Mouse (Mus musculus): ENCODE results near the gene Il1f6.
"Not testable (repeated sequence)": the region's sequence is repeated elsewhere in the genome, so short reads cannot be mapped to it uniquely, and the experiment has no call there.

The Il1f6 gene

DNA sequence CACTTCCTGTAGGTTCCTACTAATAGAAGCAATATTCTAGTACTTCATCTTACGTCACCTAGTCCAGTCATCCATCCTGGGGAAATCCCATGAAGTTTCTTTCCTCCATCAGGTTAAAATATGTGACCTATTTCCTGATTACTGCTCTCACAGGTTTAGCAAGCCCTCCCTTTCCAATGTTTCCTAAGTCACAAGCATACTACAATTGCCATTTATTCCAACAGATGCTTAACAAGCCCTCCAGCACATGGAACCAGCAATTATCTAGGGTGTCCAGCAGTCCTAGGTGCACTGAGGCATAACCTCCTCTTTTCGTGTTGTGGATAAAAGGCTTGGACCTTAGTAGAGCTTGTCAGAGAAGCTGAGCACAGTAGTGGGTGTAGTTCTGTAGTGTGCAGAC, at the start of gene Il1f6:
Il1f6 (plus strand) TSS at position 301 of the 400 bp plus-strand sequence.
- DNase-seq: no peak

DNA sequence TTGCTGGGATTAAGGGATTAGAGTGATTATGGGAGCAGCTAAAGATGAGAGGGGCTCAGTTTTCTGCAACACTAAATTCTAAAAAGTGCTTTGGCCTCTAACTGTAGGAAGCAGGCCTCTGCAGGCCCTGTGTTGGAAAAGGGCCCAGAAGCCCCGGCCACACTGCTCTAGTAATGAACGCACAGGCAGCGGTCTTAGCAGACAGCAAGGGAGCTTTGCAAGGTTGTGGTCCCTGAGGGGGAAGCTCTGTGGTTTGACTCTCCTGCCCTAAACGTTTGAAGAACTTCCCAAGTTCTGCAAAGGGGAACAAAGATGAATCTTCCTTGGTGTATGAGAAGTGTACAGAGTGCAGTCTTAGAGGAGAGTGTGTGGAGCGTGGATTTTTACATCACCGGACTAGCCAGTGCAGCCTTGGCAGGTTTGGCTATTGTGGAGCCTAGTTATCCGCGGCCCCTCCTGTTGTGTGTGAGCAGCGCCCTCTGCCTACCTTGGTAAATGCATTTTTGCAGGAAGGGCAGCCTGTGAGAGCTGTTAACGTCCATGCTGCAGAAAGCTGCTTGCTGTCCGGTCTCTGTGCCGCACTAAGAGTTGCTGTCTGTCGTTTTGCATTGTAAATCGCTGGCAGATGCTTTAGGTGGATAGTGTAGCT, 33.4 kb upstream of the Il1f6 start:
- not testable (repeated sequence) for DNase-seq

- DNase-seq: not testable (repeated sequence)
Observed at GRCm38 (mm10) chr2:24182423-24183147, 32.6 kb upstream of the Il1f6 start.

DNA sequence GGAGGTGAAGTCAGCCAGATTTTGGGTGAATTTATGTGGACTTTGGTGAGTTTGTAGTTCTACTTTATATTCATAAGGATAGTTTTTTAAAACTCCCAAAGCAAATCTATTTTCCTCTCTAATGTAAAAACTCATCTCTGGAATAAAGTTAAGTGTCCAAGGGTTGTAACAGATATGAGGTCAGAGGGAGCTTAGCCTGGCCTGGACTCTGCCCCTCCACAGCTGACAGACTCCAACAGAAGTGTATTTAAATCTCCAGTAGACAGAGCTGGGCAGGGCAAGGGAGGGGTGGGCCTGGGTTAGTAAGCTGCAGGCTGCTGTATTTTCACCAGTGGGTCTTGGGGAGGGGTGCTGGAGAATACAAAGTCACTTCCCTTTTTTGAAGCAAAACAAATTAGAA, 31.1 kb upstream of the Il1f6 start:
- DNase-seq: not testable (repeated sequence)

DNA sequence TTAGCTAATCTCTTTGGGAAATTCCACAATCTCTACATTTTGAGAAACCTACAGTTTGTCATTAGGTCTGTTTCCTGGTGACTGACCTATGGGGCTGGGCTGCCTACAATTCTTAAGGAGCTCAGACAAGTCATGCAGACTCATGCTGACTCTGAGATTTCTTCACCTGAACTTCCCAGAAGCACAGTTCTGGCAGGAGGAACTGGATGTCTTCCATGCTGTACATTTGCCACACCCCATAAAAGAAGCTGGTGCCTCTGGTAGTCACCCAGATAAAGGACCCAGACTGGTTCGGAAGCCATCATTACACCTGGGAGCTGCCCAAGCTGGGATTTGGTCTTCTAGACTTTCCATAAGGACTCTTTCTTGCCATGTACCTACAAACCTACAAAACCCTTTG, 29.0 kb upstream of the Il1f6 start, which contains the start of gene Il1f9:
Il1f9 (plus strand) TSS at position 301 of the 400 bp plus-strand sequence.
- DNase-seq: no peak

- DNase-seq: no peak
Observed at GRCm38 (mm10) chr2:24187585-24187984, 27.6 kb upstream of the Il1f6 start.

DNA sequence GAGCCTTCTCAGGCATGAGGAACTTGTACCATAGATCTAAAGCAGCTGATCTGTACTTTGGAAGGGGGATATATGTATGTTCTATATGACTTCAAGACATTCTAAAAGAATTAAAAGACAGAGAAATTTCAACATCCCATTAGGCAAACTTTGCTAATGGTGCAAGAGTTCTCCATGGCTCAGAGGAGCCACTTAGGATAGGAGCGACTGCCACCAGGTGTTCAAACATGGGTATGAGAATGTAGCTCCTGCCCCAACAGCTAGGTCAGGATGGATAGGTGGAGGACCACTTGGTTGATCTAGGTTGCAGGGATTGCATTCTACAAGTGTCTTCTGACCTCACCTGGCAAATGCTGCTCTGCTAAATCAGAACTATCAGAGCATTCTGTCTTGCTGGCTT, 27.0 kb upstream of the Il1f6 start:
- DNase-seq: no peak

DNA sequence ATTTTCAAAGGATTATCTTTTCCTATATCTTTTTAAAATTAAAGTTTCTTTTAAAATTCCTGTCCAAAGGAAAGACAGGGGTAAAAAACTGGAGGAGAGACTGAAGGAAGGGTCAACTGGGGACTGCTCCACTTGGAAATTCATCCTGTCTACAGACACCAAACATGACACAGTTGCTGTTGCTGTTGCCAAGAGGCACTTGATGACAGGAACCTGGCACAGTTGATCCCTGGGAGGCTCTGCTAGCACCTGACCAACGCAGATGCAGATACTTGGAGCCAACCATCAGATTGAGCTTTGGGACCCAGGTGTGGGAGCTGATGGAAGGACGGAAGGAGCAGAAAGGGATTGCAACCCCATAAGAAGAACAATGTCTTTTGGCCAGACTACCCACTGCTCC, 12.0 kb downstream of the Il1f6 start:
- no peak for DNase-seq

DNA sequence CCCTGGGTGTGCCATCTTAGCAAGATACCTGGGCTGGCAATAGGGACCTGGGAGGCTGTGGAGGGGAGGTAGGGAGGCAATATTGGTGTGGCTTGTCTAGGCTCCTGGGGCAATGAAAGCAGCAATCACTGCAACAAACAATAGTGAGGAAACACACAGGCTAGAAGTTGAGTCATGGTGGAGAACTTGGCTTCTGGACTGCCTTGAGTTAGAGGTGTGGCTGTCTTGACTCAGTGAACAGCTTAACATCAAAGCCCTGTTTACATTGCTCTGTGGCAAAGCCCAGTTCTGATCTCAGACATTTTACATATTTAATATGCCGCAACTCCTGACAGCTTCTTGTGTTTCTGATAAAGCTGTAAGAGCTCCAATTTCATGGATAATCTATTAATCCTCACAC, 52.3 kb downstream of the Il1f6 start:
- no peak for DNase-seq

GRCm38 (mm10) chr2:24273619-24274018, 58.4 kb downstream of the Il1f6 start:
- no peak for DNase-seq

GRCm38 (mm10) chr2:24275146-24275545, 59.9 kb downstream of the Il1f6 start:
- DNase-seq: no peak
